Mouse (Mus musculus): ENCODE measurements around the gene B2m.

The B2m gene

DNA sequence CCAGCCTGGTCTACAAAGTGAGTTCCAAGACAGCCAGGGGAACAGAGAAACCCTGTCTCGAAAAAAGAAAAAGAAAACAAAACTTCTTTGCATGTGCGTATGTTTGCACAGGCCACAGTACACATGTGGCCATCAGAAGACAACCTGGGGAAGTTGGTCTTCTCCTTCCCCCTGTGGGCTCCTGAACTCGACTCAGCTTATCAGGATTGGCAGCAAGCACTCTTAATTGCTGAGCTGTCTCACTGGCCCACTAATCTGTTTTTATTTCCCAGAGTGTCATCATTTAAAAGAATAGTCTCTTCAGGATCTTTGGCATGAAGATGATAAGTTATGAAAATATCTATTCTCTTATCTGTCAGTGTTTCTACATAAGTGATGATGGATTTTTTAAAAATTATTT lies 44.4 kb downstream of the B2m start:
- no peak for DNase-seq (ENCODE audit: low spot score in 2 of 2)

DNA sequence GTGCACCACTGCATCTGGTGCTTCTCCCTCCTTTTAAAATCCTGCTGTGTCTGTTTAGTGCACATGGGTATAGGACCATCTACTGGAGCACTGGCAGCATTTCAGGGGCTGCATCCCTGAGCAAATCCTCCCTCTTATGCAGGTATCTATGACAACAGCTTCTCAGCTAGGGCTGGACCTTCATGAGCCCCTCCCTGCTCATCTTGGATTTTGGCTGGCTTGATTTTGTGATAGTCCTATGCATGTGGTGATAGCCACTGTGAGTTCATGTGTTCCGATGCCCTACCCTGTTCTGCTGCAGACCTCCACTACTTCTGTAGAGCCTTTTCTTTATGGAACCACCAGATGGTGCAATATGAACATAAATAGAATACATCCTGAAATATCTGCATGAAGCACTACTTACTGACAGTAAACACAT lies 47.0 kb downstream of the B2m start:
- DNase-seq (ENCODE audit: low spot score in 2 of 2), result no peak

DNA sequence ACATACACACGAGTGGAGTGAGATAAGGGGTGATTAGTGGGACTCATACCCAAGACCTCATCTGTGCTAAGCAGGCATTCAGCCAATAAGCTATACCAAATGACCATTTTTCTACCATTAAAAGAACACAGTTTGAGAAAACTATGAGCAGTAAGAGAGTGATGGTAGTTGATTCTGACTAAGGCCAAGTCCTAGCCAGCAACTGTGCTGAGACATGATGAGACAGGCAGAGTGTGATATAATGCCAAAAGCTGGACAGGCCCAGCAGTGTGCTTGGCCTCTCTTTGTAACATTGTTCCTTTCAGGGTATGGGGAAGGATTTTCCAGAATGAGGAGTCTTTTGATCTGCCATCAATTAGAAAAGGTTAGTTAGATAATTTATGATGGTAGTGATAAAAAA lies 54.0 kb downstream of the B2m start:
- no peak for DNase-seq (ENCODE audit: low spot score in 2 of 2)

Measured in spleen, postnatal 10 days (tissue).